Mouse (Mus musculus): ENCODE data around the gene Dnajc11. TPM values are rescaled to one million over a fixed set of nuclear protein-coding genes. Genes with fewer than 3 reads are reported as not detected.
A peak's percentile ranks its signal among the peaks of the same experiment; 100 is the strongest.

The Dnajc11 gene
- polyA plus RNA-seq, 1 experiment from 2014 or later: 72.0 TPM

DNA sequence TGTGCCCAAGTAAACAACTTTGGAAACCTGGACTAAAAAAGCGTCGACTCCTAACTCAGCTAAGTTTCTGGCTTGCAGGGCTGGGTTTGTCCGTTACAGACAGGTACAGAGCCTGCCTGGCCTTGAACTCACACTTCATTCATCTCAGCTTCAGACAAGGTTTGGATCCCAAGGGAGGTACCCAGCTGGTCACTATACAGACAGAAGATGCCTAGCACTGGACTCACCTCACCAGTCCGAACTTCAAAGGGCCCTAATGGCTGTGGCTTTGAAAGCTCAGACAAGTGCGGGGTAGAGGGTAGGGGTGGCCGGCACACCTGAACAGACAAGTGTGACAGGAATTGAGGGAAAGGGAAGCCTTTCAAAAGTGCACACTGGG is 55.6 kb downstream of the Dnajc11 start:
- 31% methylated on average over 6 of the region's 6 CpGs for WGBS
- Histone ChIP-seq H3K4me3 (replicated peaks; ENCODE audit: low read length) (peak overlapping the region; percentile 86), H3K4me1 (replicated peaks; ENCODE audit: control insufficient read depth, insufficient read depth, low read length) (peaks cover 14% of the 10 kb centered on the region), H3K4me2 (replicated peaks) (peak overlapping the region; percentile 90), H3K9ac (peak overlapping the region; percentile 95), H3K36me3 (replicated peaks; ENCODE audit: control insufficient read depth, insufficient read depth) (peaks cover 43% of the 10 kb centered on the region), H3K27ac (no peak overlapping the region), H3K27me3 (ENCODE audit: control insufficient read depth, insufficient read depth, low read length) (no peaks in the 10 kb centered on the region), H3K9me3 (ENCODE audit: control insufficient read depth, low read length) (no peaks in the 10 kb centered on the region)
- DNase-seq (ENCODE audit: low spot score) (no peak), ATAC-seq (ENCODE audit: low FRiP score) (0 out of 2 replicates have a peak, but pooled peaks have one; percentile 12)

- no peak overlapping the region for H3K27ac ChIP-seq
- peaks cover 42% of the 10 kb centered on the region for H3K36me3 ChIP-seq (replicated peaks; ENCODE audit: control insufficient read depth, insufficient read depth)
- H3K27me3 ChIP-seq (ENCODE audit: control insufficient read depth, insufficient read depth, low read length): no peaks in the 10 kb centered on the region
- H3K4me2 ChIP-seq (replicated peaks): no peak overlapping the region
- H3K4me3 ChIP-seq (replicated peaks; ENCODE audit: low read length): no peak overlapping the region
- peaks cover 20% of the 10 kb centered on the region for H3K4me1 ChIP-seq (replicated peaks; ENCODE audit: control insufficient read depth, insufficient read depth, low read length)
- ATAC-seq (ENCODE audit: low FRiP score) (no peak), DNase-seq (ENCODE audit: low spot score) (no peak)
- 97% methylated on average over 9 of the region's 9 CpGs for WGBS
- no peak overlapping the region for H3K9ac ChIP-seq
- no peaks in the 10 kb centered on the region for H3K9me3 ChIP-seq (ENCODE audit: control insufficient read depth, low read length)
Observed at GRCm38 (mm10) chr4:151992091-151992490, 58.6 kb downstream of the Dnajc11 start.

GRCm38 (mm10) chr4:151993035-151993434 is 59.5 kb downstream of the Dnajc11 start:
- no peak overlapping the region for H3K9ac ChIP-seq
- 88% methylated on average over 6 of the region's 6 CpGs for WGBS

GRCm38 (mm10) chr4:151994228-151995171 is 61.0 kb downstream of the Dnajc11 start:
- 2% methylated on average over 60 of the region's 61 CpGs for WGBS
- 0 out of 2 replicates have a peak overlapping the region, but pooled peaks have one; percentile 76 for H3K27ac ChIP-seq
- H3K9me3 ChIP-seq (ENCODE audit: control insufficient read depth, low read length): no peaks in the 10 kb centered on the region
- DNase-seq (ENCODE audit: low spot score) (no peak), ATAC-seq (ENCODE audit: low FRiP score) (no peak)
- peaks cover 18% of the 10 kb centered on the region for H3K4me1 ChIP-seq (replicated peaks; ENCODE audit: control insufficient read depth, insufficient read depth, low read length)
- H3K4me3 ChIP-seq (replicated peaks; ENCODE audit: low read length): peak overlapping the region; percentile 99
- no peaks in the 10 kb centered on the region for H3K27me3 ChIP-seq (ENCODE audit: control insufficient read depth, insufficient read depth, low read length)
- peaks cover 42% of the 10 kb centered on the region for H3K36me3 ChIP-seq (replicated peaks; ENCODE audit: control insufficient read depth, insufficient read depth)
- peak overlapping the region; percentile 91 for H3K4me2 ChIP-seq (replicated peaks)
- peak overlapping the region; percentile 88 for H3K9ac ChIP-seq

More at GRCm38 (mm10) chr4:151993035-151993434, 59.5 kb downstream of the Dnajc11 start:
- Histone ChIP-seq H3K4me3 (replicated peaks; ENCODE audit: low read length) (no peak overlapping the region), H3K9me3 (ENCODE audit: control insufficient read depth, low read length) (no peaks in the 10 kb centered on the region), H3K27me3 (ENCODE audit: control insufficient read depth, insufficient read depth, low read length) (no peaks in the 10 kb centered on the region), H3K4me1 (replicated peaks; ENCODE audit: control insufficient read depth, insufficient read depth, low read length) (peaks cover 22% of the 10 kb centered on the region), H3K36me3 (replicated peaks; ENCODE audit: control insufficient read depth, insufficient read depth) (peaks cover 42% of the 10 kb centered on the region), H3K4me2 (replicated peaks) (no peak overlapping the region), H3K27ac (no peak overlapping the region)
- no peak for DNase-seq (ENCODE audit: low spot score)
- ATAC-seq (ENCODE audit: low FRiP score): no peak

- no peak for DNase-seq (ENCODE audit: low spot score)
- Histone ChIP-seq H3K36me3 (replicated peaks; ENCODE audit: control insufficient read depth, insufficient read depth) (peaks cover 31% of the 10 kb centered on the region), H3K9me3 (ENCODE audit: control insufficient read depth, low read length) (no peaks in the 10 kb centered on the region), H3K4me2 (replicated peaks) (peak overlapping the region; percentile 91), H3K4me1 (replicated peaks; ENCODE audit: control insufficient read depth, insufficient read depth, low read length) (peaks cover 18% of the 10 kb centered on the region), H3K9ac (peak overlapping the region; percentile 88), H3K27me3 (ENCODE audit: control insufficient read depth, insufficient read depth, low read length) (no peaks in the 10 kb centered on the region), H3K4me3 (replicated peaks; ENCODE audit: low read length) (peak overlapping the region; percentile 99), H3K27ac (peak overlapping the region; percentile 76; the same call in 1 of the 2 replicates)
- WGBS: under 1% methylated on average over 66 of the region's 111 CpGs
- ATAC-seq (ENCODE audit: low FRiP score): no peak; the same call in 1 of the 2 replicates
Observed at GRCm38 (mm10) chr4:151995371-151996172, 62.1 kb downstream of the Dnajc11 start.

GRCm38 (mm10) chr4:151996173-151996950 is 62.9 kb downstream of the Dnajc11 start, which contains the start of gene Phf13:
TSS of gene Phf13 (minus strand) at chr4:151996258.
- peak within 1 kb of the TSS; percentile 91 for H3K4me2 ChIP-seq (replicated peaks)
- no peaks in the 10 kb centered on the region for H3K27me3 ChIP-seq (ENCODE audit: control insufficient read depth, insufficient read depth, low read length)
- H3K4me3 ChIP-seq (replicated peaks; ENCODE audit: low read length): peak within 1 kb of the TSS; percentile 99
- H3K4me1 ChIP-seq (replicated peaks; ENCODE audit: control insufficient read depth, insufficient read depth, low read length): peaks cover 18% of the 10 kb centered on the region
- ATAC-seq (ENCODE audit: low FRiP score) (peak; percentile 97), DNase-seq (ENCODE audit: low spot score) (peak; percentile 99)
- H3K9me3 ChIP-seq (ENCODE audit: control insufficient read depth, low read length): no peaks in the 10 kb centered on the region
- H3K27ac ChIP-seq: peak within 1 kb of the TSS; percentile 87
- WGBS: under 1% methylated on average over 83 of the region's 94 CpGs
- peaks cover 23% of the 10 kb centered on the region for H3K36me3 ChIP-seq (replicated peaks; ENCODE audit: control insufficient read depth, insufficient read depth)
- H3K9ac ChIP-seq: peak within 1 kb of the TSS; percentile 88

DNA sequence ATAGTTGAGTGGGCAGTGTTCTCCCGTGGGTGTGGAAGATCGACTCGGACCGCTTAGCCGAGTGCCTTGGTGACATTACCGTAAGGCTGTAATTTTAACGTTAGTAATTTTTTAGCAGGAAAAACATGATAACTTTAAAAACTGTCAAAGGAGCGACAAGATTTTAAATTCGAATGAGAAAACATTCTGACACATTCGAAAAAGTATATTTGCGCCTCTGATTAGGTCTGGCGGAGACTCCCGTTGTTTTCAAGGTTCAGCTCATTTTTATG is 63.4 kb downstream of the Dnajc11 start:
- WGBS: 7% methylated on average over 13 of the region's 13 CpGs
- no peak for DNase-seq (ENCODE audit: low spot score)
- no peak for ATAC-seq (ENCODE audit: low FRiP score)
- H3K36me3 ChIP-seq (replicated peaks; ENCODE audit: control insufficient read depth, insufficient read depth): peaks cover 18% of the 10 kb centered on the region
- peak overlapping the region; percentile 59 for H3K4me2 ChIP-seq (replicated peaks)
- peak overlapping the region; percentile 77 for H3K9ac ChIP-seq
- H3K9me3 ChIP-seq (ENCODE audit: control insufficient read depth, low read length): no peaks in the 10 kb centered on the region
- peak overlapping the region; percentile 87 for H3K27ac ChIP-seq
- peak overlapping the region; percentile 99 for H3K4me3 ChIP-seq (replicated peaks; ENCODE audit: low read length)
- H3K27me3 ChIP-seq (ENCODE audit: control insufficient read depth, insufficient read depth, low read length): no peaks in the 10 kb centered on the region
- H3K4me1 ChIP-seq (replicated peaks; ENCODE audit: control insufficient read depth, insufficient read depth, low read length): peaks cover 18% of the 10 kb centered on the region

DNA sequence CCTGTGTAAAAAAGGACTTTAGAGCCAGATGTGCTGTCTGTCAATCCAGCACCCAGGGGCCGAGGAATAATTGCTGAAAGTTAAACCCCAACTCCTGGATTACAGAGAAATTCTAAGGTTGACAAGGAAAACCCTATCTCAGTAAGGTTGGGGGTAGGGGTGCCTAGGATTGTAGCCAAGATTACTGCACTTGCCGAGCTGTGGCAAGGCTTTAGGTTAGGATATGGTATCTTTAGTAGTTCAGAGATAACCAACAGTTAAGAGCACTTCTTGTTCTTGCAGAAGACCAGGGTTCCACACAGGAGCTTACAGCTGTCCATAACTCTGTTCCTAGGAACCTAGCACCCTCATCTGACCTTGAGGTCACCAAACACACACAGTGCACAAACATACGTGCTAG is 64.2 kb downstream of the Dnajc11 start:
- Histone ChIP-seq H3K36me3 (replicated peaks; ENCODE audit: control insufficient read depth, insufficient read depth) (peaks cover 10% of the 10 kb centered on the region), H3K9ac (peak overlapping the region; percentile 77; the same call in 1 of the 2 replicates), H3K9me3 (ENCODE audit: control insufficient read depth, low read length) (no peaks in the 10 kb centered on the region), H3K4me2 (replicated peaks) (peak overlapping the region; percentile 59), H3K4me1 (replicated peaks; ENCODE audit: control insufficient read depth, insufficient read depth, low read length) (peaks cover 18% of the 10 kb centered on the region), H3K27me3 (ENCODE audit: control insufficient read depth, insufficient read depth, low read length) (no peaks in the 10 kb centered on the region), H3K27ac (no peak overlapping the region), H3K4me3 (replicated peaks; ENCODE audit: low read length) (0 out of 2 replicates have a peak overlapping the region, but pooled peaks have one; percentile 99)
- no peak for ATAC-seq (ENCODE audit: low FRiP score)
- 78% methylated on average over 3 of the region's 3 CpGs for WGBS
- no peak for DNase-seq (ENCODE audit: low spot score)

Measured in hindbrain, embryonic 14.5 days (tissue).